Mouse (Mus musculus) midbrain, embryonic 12.5 days (tissue): ENCODE measurements around the gene Vps35l. TPM values are rescaled to one million over a fixed set of nuclear protein-coding genes. Genes with fewer than 3 reads are reported as not detected.

ENCODE experiments used
- ATAC-seq: fragments of 200-750 bp; cut with Nextera tagmentation; 2 replicates; pipeline ENCODE4 v1.8.0; 2017; ENCODE audit warnings: low read depth, moderate TSS enrichment, moderate library complexity; ENCODE audit not compliant: low FRiP score
- H3K27ac ChIP-seq: fragments of 300-500 bp; sonication (generic); replicated peaks from 2 replicates; pipeline ENCODE4 v1.5.1; 2016; ENCODE audit warnings: mild to moderate bottlenecking
- H3K27me3 ChIP-seq: fragments of 300-500 bp; sonication (generic); 2 replicates; pipeline ENCODE4 v1.6.1; 2016; ENCODE audit warnings: mild to moderate bottlenecking
- H3K36me3 ChIP-seq: fragments of 300-500 bp; sonication (generic); 2 replicates; pipeline ENCODE4 v1.6.1; 2016
- H3K4me1 ChIP-seq: fragments of 300-500 bp; sonication (generic); 2 replicates; pipeline ENCODE4 v1.6.1; 2016
- H3K4me2 ChIP-seq: fragments of 300-500 bp; sonication (generic); replicated peaks from 2 replicates; pipeline ENCODE4 v1.6.1; 2016; ENCODE audit warnings: mild to moderate bottlenecking, moderate library complexity
- H3K4me3 ChIP-seq: fragments of 300-500 bp; sonication (generic); 2 replicates; pipeline ENCODE4 v1.5.1; 2016; ENCODE audit warnings: mild to moderate bottlenecking
- H3K9ac ChIP-seq: fragments of 300-500 bp; sonication (generic); replicated peaks from 2 replicates; pipeline ENCODE4 v1.6.1; 2016; ENCODE audit warnings: mild to moderate bottlenecking, moderate library complexity
- H3K9me3 ChIP-seq: fragments of 300-500 bp; sonication (generic); 2 replicates; pipeline ENCODE4 v1.6.1; 2016; ENCODE audit warnings: mild to moderate bottlenecking
- WGBS: fragments of 180-500 bp; shearing (Covaris S2); methylation state at CpG from one replicate; pipeline ENCODE4 v1.1.7; 2016; 5-methylcytosine and 5-hydroxymethylcytosine counted together
- polyA plus RNA-seq: library from polyadenylated mRNA; unstranded; fragments of >200 nt; fragmentation: Nextera tagmentation; extraction: Ambion mirVana; gene quantifications from 2 replicates; pipeline ENCODE4 v1.2.1, GENCODE M21; 2016

The Vps35l gene
- polyA plus RNA-seq, 1 experiment from 2014 or later: 95.3 TPM

DNA sequence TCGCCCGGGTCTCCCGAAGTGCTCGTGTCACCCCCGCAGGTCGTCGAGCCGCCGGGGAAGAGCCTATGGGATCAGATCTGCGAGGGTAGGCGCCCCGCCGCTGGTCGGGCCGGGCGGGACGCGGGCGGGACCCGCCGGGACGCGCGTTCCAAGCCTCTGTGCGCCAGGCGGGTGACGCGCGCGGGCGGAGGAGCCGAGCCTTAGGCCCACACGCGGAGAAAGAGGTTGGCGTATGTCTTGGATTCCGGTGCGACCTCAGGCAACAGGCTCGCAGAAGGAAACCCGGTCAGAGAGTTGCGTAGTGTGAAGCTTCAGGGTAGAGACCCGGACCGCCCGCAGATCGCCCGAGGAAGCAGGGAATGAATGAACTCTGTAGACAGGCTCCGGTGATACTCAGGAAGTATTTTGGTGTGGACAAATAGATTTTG is 115.9 kb downstream of the Vps35l start, which contains the start of gene Knop1:
TSS of gene Knop1 (minus strand) at position 378 of the 428 bp plus-strand sequence.
- Histone ChIP-seq H3K4me3 (peak within 1 kb of the TSS; percentile 82), H3K27ac (peak within 1 kb of the TSS; percentile 71), H3K27me3 (no peaks in the 10 kb centered on the region), H3K4me1 (peaks cover 13% of the 10 kb centered on the region), H3K9me3 (no peaks in the 10 kb centered on the region), H3K4me2 (peak within 1 kb of the TSS; percentile 75), H3K9ac (peak within 1 kb of the TSS; percentile 72), H3K36me3 (peaks cover 23% of the 10 kb centered on the region)
- under 1% methylated on average over 40 of the region's 46 CpGs for WGBS
- ATAC-seq: peak; percentile 86

DNA sequence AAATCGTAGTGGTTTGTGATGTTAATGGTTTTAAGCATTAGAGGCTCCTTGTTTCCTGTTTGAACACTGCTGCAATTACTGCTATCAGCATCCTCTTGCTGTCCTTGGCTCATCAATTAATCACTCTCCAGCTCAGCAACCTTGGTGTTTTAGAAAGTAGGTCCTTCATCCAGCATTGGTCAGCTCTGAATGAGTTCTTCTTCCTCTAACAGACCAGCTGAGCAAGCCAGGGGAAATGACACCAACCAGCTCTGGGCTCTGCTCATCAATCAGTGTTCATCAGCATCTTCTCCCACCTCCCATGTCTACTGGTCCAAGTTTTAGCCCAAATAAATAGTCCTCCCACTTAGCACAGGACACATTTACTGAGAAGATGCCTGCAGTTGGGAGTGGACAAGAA is 118.6 kb downstream of the Vps35l start:
- Histone ChIP-seq H3K9me3 (no peaks in the 10 kb centered on the region), H3K4me1 (peaks cover 13% of the 10 kb centered on the region), H3K27me3 (no peaks in the 10 kb centered on the region), H3K27ac (no peak overlapping the region), H3K4me3 (no peak overlapping the region), H3K9ac (no peak overlapping the region), H3K36me3 (no peaks in the 10 kb centered on the region), H3K4me2 (no peak overlapping the region)
- no peak for ATAC-seq
- 94% methylated on average over 1 of the region's 1 CpGs for WGBS

DNA sequence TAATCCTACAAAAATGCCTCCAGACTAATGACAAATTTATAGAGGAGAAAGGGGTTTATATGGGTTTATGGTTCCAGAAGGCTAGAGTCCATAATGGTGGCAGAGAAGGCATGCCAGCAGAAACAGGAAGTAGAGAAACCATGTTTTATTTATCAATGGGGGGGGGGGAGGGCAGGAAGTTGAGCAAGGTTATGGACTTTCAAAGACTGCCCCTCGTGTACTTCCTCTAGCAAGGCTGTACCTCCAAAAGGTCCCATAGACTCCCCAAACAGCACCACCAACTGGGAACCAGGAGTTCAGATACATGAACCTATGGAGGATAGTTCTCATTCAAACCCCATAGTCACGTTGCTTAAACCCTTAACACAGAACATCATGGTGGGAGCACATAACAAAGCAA is 125.3 kb downstream of the Vps35l start:
- H3K4me2 ChIP-seq: no peak overlapping the region
- H3K27ac ChIP-seq: no peak overlapping the region
- H3K4me3 ChIP-seq: no peak overlapping the region
- no peak for ATAC-seq
- H3K9me3 ChIP-seq: no peaks in the 10 kb centered on the region
- H3K27me3 ChIP-seq: no peaks in the 10 kb centered on the region
- no peaks in the 10 kb centered on the region for H3K4me1 ChIP-seq
- 89% methylated on average over 2 of the region's 2 CpGs for WGBS
- H3K9ac ChIP-seq: no peak overlapping the region
- H3K36me3 ChIP-seq: no peaks in the 10 kb centered on the region

DNA sequence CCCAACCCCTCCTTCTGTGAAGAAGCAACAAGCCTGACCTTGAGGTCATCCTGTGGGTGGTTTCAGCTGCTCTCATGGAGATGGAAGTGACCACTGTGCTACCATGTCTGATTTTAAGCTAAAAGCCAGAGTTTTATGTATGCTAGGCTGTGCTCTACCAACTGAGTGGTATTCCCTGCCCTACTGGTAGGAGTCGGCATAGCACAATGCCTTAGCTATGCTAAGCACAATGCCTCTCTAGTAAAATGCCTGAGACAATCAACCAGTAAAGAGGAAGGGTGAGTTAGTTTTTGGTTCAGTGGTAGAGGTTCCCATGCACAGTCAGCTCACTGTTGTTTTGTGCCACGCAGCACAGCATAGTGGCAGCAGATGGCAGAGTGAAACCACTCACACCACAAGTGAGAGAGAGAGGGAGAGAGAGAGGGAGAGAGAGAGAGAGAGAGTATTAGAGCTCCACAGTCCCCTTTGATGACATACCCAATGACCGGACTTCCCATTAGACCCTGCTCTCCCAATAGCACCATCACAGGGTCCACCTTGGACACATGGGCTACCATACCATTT is 139.5 kb downstream of the Vps35l start:
- WGBS: 82% methylated on average over 3 of the region's 3 CpGs
- Histone ChIP-seq H3K4me1 (no peaks in the 10 kb centered on the region), H3K27me3 (no peaks in the 10 kb centered on the region), H3K9ac (no peak overlapping the region), H3K4me3 (no peak overlapping the region), H3K27ac (no peak overlapping the region), H3K36me3 (no peaks in the 10 kb centered on the region), H3K9me3 (no peaks in the 10 kb centered on the region), H3K4me2 (no peak overlapping the region)
- no peak for ATAC-seq

DNA sequence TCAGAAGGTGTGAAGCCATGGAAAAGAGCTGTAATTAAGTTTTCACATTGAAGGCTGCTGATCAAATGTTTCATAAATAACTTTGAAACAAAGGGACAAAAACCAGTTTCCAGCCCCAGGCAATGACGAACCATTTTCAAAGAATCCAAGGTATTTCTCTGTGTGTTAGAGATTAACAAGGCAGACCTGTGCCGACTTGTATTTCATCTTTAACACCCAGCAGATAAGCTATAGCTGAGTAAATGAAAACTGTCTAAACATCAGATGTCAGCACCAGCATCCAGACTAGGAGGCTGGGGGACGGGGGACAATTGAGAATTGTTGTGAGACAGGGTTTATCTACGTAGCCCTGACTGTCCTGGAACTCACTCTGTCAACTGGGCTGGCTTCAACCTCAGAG is 143.9 kb downstream of the Vps35l start:
- Histone ChIP-seq H3K4me1 (peaks cover 16% of the 10 kb centered on the region), H3K4me2 (no peak overlapping the region), H3K27me3 (peaks cover 6% of the 10 kb centered on the region; the same call in 1 of the 2 replicates), H3K36me3 (no peaks in the 10 kb centered on the region), H3K9ac (no peak overlapping the region), H3K4me3 (no peak overlapping the region), H3K27ac (no peak overlapping the region), H3K9me3 (no peaks in the 10 kb centered on the region)
- no peak for ATAC-seq
- WGBS: 87% methylated on average over 4 of the region's 4 CpGs

DNA sequence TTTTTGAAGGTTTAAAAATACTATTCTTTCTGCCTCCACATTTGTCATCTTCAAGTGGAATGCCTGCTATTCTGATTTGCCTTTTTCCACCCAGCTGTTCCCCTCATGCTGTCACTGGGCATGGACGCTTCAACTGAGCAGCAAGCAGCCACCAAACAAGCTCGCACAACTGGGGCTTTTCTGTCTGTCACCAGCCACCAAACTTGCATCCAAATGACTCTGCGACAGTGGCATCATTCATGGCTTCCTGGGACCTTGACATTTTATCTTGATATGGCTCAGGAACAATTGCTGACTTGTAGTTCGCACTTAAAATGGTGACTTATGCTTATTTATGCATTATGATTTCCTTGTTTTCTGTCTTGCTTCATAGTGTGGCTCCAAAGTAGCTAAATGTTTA is 144.9 kb downstream of the Vps35l start:
- no peak overlapping the region for H3K4me3 ChIP-seq
- WGBS: 88% methylated on average over 4 of the region's 4 CpGs
- H3K4me2 ChIP-seq: no peak overlapping the region
- H3K9ac ChIP-seq: no peak overlapping the region
- no peak overlapping the region for H3K27ac ChIP-seq
- H3K4me1 ChIP-seq: peaks cover 23% of the 10 kb centered on the region
- no peak for ATAC-seq
- no peaks in the 10 kb centered on the region for H3K9me3 ChIP-seq
- peaks cover 6% of the 10 kb centered on the region; the same call in 1 of the 2 replicates for H3K27me3 ChIP-seq
- no peaks in the 10 kb centered on the region for H3K36me3 ChIP-seq

DNA sequence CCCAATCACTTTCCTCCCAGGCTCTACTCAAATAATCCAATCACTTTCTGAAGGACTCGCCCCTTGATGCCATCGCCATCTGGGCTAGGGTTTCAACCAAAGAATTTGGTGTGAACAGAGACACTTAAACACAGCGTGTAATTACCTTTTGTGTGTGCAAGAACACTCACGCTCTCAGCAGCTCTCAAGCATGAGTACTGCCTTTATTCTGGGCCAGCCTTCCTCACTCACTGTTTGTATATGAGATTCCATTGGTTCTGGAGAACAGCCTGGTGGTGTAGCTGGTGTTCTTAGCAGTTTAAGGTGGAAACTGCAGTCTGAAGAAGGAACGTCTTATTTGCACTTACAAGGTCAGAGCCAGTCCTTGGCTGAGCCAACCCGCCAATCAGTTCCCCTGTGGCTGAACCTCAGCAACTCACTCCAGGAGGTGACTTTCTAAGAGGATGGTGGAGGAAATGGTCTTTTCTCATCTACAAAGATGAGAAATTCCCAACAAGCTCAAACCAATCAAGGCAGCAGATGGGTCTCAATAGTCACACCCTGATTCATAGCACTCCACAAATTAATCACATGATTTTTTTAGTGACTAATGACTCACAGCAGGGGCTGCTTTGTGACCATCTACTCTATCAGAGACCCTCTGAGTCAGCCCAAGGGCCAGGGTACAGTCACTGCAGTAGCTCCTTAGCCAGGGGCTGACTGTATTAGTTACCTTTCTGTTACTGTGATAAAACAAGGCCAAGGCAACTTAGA is 147.5 kb downstream of the Vps35l start:
- H3K27me3 ChIP-seq: peaks cover 6% of the 10 kb centered on the region; the same call in 1 of the 2 replicates
- no peak overlapping the region for H3K4me3 ChIP-seq
- no peak overlapping the region for H3K4me2 ChIP-seq
- no peaks in the 10 kb centered on the region for H3K36me3 ChIP-seq
- peak overlapping the region; percentile 42; the same call in 1 of the 2 replicates for H3K27ac ChIP-seq
- no peaks in the 10 kb centered on the region for H3K9me3 ChIP-seq
- peaks cover 27% of the 10 kb centered on the region for H3K4me1 ChIP-seq
- H3K9ac ChIP-seq: no peak overlapping the region
- 21% methylated on average over 6 of the region's 6 CpGs for WGBS
- peak; percentile 55 for ATAC-seq

DNA sequence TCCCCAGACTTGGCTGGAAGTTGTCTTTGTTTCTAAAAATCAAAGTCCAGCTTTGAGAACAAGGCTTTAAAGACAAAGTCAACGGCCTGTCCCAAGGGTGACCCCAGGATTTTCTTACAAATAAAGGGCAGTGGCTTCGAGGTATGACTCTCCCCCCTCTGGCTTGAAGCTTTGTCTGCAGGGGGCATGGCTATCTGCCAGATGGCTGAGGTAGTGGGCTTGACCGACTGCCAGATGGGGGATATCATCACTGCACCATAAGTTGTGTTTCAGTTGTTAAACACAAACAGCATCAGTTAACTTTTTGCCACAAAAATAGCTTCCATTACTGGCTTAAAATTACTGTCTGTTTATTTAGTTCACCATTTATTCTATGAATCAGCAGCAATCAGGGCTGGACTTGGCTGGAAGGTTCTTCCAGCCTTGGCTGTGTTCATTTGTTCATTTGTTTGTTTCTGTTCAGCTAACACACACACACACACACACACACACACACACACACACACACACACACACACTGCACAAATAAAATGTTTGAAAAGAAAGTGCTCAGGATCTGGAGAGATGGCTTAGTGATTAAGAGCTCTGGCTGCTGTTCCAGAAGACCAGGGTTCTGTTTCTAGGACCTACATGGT is 149.1 kb downstream of the Vps35l start:
- Histone ChIP-seq H3K4me3 (no peak overlapping the region), H3K9me3 (no peaks in the 10 kb centered on the region), H3K4me1 (peaks cover 27% of the 10 kb centered on the region), H3K36me3 (no peaks in the 10 kb centered on the region), H3K9ac (no peak overlapping the region), H3K27me3 (peaks cover 6% of the 10 kb centered on the region; the same call in 1 of the 2 replicates), H3K4me2 (no peak overlapping the region), H3K27ac (peak overlapping the region; percentile 44)
- 1% methylated on average over 3 of the region's 3 CpGs for WGBS
- ATAC-seq: no peak

Other genes starting within 250 kb of the Vps35l start
- gene Itpripl2, start 248.3 kb upstream of the Vps35l start, polyA plus RNA-seq: 2.0 and 2.2 TPM in 2 replicates
- 86.3 and 91.5 TPM in 2 replicates for gene Coq7, start 206.9 kb upstream of the Vps35l start, polyA plus RNA-seq
- gene Tmc7, start 155.5 kb upstream of the Vps35l start, polyA plus RNA-seq: 9.1 and 10.4 TPM in 2 replicates
- gene Tmc5, start 142.9 kb upstream of the Vps35l start, polyA plus RNA-seq: 0.21 and 0.23 TPM in 2 replicates
- 106 and 108 TPM in 2 replicates for gene Gde1, start 34.4 kb upstream of the Vps35l start, polyA plus RNA-seq
- gene Ccp110, start 27.7 kb upstream of the Vps35l start, polyA plus RNA-seq: 40.7 and 44.6 TPM in 2 replicates
- 2.7 and 3.5 TPM in 2 replicates for gene Iqck, start 115.5 kb downstream of the Vps35l start, polyA plus RNA-seq
- gene Knop1, start 116.0 kb downstream of the Vps35l start, polyA plus RNA-seq: 110 and 115 TPM in 2 replicates